Mouse (Mus musculus): ENCODE measurements around the gene Serbp1. TPM values are rescaled to one million over a fixed set of nuclear protein-coding genes. Genes with fewer than 3 reads are reported as not detected.

The Serbp1 gene
- total and polyA plus RNA-seq, 2 experiments, result 62.1 to 218 TPM

DNA sequence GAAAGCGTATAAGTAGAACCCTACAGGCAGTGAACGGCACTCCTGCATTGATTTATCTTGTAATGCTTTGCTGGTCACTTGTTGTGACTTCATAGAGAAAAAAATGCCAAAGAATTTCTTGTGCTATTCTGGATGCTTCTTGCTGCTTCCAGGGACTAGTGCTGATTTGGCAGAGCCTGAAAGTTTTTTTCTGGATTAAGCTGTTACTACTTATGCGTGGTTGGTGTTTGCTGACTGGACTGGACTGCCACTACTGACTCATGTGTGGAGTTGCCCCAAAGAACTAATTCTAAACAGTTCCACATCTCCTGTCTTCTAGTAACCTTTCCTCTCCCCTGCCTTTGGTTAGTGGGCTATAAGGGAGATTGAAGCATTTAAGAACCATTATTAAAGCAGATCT lies 85.8 kb downstream of the Serbp1 start:
- TF ChIP-seq POLR2A (IDR thresholded peaks at IDR 0.05; ENCODE audit: extremely low read depth, insufficient read depth, low read length) (no peak), CTCF (IDR thresholded peaks at IDR 0.05; ENCODE audit: low read depth, low read length) (no peak)
- no peak for DNase-seq (ENCODE audit: extremely low read depth, low read depth, low spot score)
- WGBS, result 86% methylated on average over 3 of the region's 3 CpGs

DNA sequence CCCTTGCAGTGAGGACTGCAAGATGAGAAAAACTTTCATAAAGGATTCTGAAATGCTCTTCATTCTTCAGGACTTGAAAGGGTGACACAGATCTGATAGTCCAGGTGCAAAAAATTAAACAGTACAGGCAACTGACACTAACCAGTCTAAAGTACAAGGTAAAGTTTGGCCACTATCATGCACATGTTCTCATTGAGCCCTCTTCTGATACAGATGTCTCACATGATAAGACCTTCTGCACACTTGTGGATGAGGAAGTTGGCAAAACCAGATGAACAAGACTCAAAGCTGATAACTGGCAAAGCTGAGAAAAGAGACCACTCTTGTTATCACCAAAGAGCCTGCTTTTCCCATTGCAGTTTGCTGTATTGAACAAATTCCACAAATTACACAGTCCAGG lies 100.0 kb downstream of the Serbp1 start:
- DNase-seq (ENCODE audit: extremely low read depth, low read depth, low spot score), result no peak
- H3K79me2 ChIP-seq (ENCODE audit: control insufficient read depth, insufficient read depth, low read length), result no peaks in the 10 kb centered on the region
- TF ChIP-seq POLR2A (IDR thresholded peaks at IDR 0.05; ENCODE audit: extremely low read depth, insufficient read depth, low read length), result no peak
- TF ChIP-seq CTCF (IDR thresholded peaks at IDR 0.05; ENCODE audit: low read depth, low read length), result no peak
- H3K27me3 ChIP-seq (ENCODE audit: control insufficient read depth, insufficient read depth, low read length), result no peaks in the 10 kb centered on the region
- H3K36me3 ChIP-seq (ENCODE audit: control insufficient read depth, insufficient read depth, low read length), result no peaks in the 10 kb centered on the region
- H3K9ac ChIP-seq (ENCODE audit: low read depth, low read length), result no peak overlapping the region
- no peak overlapping the region for H3K27ac ChIP-seq (replicated peaks; ENCODE audit: insufficient read depth, low read depth, low read length)
- H3K4me3 ChIP-seq (ENCODE audit: insufficient read depth, low read depth, low read length), result no peak overlapping the region
- H3K4me1 ChIP-seq (ENCODE audit: control insufficient read depth, insufficient read depth, low read length), result no peaks in the 10 kb centered on the region

More for the DNA sequence above, 85.8 kb downstream of the Serbp1 start:
- H3K9ac ChIP-seq (ENCODE audit: low read depth, low read length), result no peak overlapping the region
- H3K79me2 ChIP-seq (ENCODE audit: control insufficient read depth, insufficient read depth, low read length), result no peaks in the 10 kb centered on the region
- no peaks in the 10 kb centered on the region for H3K27me3 ChIP-seq (ENCODE audit: control insufficient read depth, insufficient read depth, low read length)
- H3K4me1 ChIP-seq (ENCODE audit: control insufficient read depth, insufficient read depth, low read length), result no peaks in the 10 kb centered on the region
- H3K27ac ChIP-seq (replicated peaks; ENCODE audit: insufficient read depth, low read depth, low read length), result no peak overlapping the region
- H3K36me3 ChIP-seq (ENCODE audit: control insufficient read depth, insufficient read depth, low read length), result no peaks in the 10 kb centered on the region
- H3K4me3 ChIP-seq (ENCODE audit: insufficient read depth, low read depth, low read length), result no peak overlapping the region

DNA sequence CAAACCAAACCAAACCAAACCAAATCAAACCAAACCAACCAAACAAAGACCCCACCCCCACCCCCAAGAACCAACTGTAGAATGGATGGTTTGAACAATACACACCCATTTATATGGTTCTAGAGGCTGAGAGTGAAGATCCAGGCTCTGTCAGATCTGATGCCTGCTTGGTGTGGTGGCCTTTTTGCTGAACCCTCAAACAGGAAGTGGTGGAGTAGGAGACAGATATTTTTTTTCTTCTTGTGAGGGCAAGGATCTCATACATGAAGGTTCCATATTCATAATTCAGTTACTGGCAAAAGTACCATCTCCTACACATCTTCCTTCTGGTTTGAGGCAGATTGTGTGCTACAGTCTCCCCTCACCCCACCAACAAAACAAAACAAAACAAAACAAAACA lies 101.5 kb downstream of the Serbp1 start:
- H3K9ac ChIP-seq (ENCODE audit: low read depth, low read length), result no peak overlapping the region
- no peak overlapping the region for H3K27ac ChIP-seq (replicated peaks; ENCODE audit: insufficient read depth, low read depth, low read length)
- no peaks in the 10 kb centered on the region for H3K27me3 ChIP-seq (ENCODE audit: control insufficient read depth, insufficient read depth, low read length)
- H3K79me2 ChIP-seq (ENCODE audit: control insufficient read depth, insufficient read depth, low read length), result no peaks in the 10 kb centered on the region
- no peaks in the 10 kb centered on the region for H3K4me1 ChIP-seq (ENCODE audit: control insufficient read depth, insufficient read depth, low read length)
- no peak overlapping the region for H3K4me3 ChIP-seq (ENCODE audit: insufficient read depth, low read depth, low read length)
- DNase-seq (ENCODE audit: extremely low read depth, low read depth, low spot score), result no peak
- no peaks in the 10 kb centered on the region for H3K36me3 ChIP-seq (ENCODE audit: control insufficient read depth, insufficient read depth, low read length)
- TF ChIP-seq CTCF (IDR thresholded peaks at IDR 0.05; ENCODE audit: low read depth, low read length) (no peak), POLR2A (IDR thresholded peaks at IDR 0.05; ENCODE audit: extremely low read depth, insufficient read depth, low read length) (no peak)

Other genes starting within 250 kb of the Serbp1 start
- gene Gadd45a, start 200.7 kb upstream of the Serbp1 start, total RNA-seq (2014; rRNA removed), result 5.3 and 7.1 TPM in 2 replicates
- 13.1 and 15.5 TPM in 2 replicates for gene Gadd45a, start 200.7 kb upstream of the Serbp1 start, polyA plus RNA-seq (2012; rRNA removed)
- 0.09 and 0.13 TPM in 2 replicates for gene Il12rb2, start 138.0 kb downstream of the Serbp1 start, total RNA-seq (2014; rRNA removed)
- 0.12 and 0.20 TPM in 2 replicates for gene Il12rb2, start 138.0 kb downstream of the Serbp1 start, polyA plus RNA-seq (2012; rRNA removed)

All from liver, adult 2 months (tissue).